Mouse (Mus musculus) MEL-GATA-1-ER (cell line): ENCODE data around the gene Lrrfip1.

Experiments used
- DNase-seq: peaks from one replicate; pipeline ENCODE4 v3.0.0-alpha.2; 2012; ENCODE audit warnings: low read depth; ENCODE audit errors: extremely low read depth

The Lrrfip1 gene

DNA sequence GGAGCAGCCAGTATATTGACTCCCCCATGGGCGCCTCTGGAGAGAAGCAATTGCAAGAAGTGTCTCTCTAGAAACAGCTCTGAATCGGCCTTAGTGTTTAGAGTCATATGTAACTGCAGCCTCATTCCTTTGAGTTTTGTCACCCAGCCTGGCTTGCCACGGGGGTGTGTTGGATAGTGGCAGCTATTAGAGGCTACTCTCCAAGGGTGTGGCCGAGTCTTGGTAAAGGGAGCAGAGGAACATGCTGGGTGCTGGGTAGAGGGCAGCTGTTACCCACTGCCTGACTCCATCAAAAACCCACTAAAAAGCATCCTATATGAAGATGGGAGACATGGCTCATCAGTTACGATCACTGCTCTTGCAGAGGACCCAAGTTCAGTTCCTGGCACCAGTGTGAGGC is 24.7 kb downstream of the Lrrfip1 start:
- DNase-seq, result no peak

- DNase-seq, result no peak
Observed at GRCm38 (mm10) chr1:91023960-91024359, 25.4 kb downstream of the Lrrfip1 start.

GRCm38 (mm10) chr1:91024464-91024863 is 25.9 kb downstream of the Lrrfip1 start:
- DNase-seq, result no peak

DNA sequence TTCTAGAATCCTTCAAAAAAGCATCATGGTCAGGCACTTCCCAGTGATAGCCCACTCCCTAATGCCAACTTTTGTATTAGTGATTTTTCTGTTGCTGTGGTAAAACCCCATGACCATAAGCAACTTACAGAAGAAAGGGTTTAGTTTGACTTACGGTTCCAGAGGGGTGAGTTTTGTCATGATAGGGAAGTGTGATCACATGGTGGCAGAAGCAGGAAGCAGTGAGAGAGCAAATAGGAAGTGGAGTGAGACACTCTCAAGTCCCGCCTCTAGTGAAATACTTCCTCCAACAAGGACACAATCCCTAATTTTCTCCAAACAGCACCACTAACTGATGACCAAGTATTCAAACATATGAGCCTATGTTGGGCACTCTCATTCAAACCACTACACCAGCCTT is 28.4 kb downstream of the Lrrfip1 start:
- DNase-seq, result no peak

DNA sequence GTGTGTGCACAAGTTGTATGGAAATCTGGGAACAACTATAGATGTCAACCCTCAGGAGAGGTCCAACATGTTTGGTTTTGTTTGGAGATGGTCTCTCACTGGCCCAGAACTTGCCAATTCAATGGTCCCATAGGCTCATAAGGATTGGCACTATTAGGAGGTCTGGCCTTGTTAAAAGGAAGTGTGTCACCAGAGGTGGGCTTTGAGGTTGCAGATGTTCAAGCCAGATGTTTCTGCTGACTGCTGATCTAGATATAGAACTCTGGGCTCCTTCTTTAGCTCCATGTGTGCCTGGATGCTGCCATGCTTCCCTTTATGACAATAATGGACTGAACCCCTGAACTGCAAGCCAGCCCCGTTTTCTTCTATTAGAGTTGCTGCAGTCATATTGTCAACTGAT is 31.8 kb downstream of the Lrrfip1 start:
- no peak for DNase-seq

DNA sequence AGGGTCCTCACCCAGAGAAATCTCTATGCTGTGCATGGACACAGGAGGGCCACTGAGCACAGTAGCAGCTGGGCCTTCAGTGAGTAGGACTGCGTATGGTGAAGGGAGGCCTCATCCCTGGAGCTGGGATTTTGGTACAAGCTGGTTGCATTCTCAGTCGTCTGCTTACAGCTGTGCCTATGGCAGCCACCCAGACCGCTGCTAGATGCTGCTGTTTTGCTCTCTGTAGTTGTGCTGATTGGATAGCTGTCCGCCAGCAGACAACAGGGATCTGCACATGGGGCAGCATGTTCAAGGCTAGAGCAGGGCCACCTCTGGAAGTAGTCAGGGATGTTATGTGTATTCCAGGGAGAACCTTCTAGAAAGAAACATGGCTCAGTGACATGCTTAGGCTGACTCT is 33.0 kb downstream of the Lrrfip1 start:
- no peak for DNase-seq

GRCm38 (mm10) chr1:91032393-91032971 is 33.9 kb downstream of the Lrrfip1 start:
- DNase-seq, result no peak

DNA sequence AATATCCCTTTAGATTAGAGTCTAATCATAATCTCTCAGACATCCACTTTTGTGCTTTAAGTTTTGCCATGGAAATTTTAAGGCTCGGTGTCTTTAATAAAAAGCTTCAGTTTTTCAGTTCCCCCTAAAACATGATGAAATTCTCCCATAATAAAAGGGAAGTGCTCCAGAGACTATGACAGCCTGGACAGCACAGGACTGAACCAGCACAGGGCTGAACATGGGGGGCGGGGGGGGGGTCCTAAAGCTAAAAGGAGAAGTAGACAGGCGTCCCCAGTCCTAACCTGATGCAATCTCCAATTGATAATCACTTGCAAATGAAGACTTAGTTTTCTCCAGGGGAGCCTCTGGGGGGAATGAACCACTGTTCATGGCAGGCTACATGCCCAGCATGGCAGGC is 36.0 kb downstream of the Lrrfip1 start:
- DNase-seq, result peak; percentile 62

DNA sequence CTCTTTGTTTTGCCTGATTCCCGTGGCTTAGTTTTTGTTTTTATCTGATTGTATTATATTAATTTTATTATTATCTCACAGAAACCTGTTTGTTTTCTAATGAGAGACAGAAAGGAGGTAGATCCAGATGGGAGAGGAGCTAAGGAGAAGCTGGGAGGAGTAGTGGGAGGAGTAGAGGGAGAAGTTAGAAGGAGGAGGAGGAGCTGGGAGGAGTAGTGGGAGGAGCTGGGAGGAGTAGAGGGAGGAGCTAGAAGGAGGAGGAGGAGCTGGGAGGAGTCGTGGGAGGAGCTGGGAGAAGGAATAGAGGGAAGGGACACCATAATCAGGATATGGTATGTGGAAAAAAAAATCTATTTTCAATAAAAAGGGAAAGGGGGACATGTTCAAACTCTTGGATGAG is 36.7 kb downstream of the Lrrfip1 start:
- no peak for DNase-seq

- DNase-seq, result no peak
Observed at GRCm38 (mm10) chr1:91037213-91037612, 38.7 kb downstream of the Lrrfip1 start.

GRCm38 (mm10) chr1:91038010-91038409 is 39.5 kb downstream of the Lrrfip1 start:
- no peak for DNase-seq

GRCm38 (mm10) chr1:91038531-91038930 is 40.0 kb downstream of the Lrrfip1 start:
- DNase-seq, result no peak

GRCm38 (mm10) chr1:91041605-91042004 is 43.1 kb downstream of the Lrrfip1 start:
- DNase-seq, result no peak

DNA sequence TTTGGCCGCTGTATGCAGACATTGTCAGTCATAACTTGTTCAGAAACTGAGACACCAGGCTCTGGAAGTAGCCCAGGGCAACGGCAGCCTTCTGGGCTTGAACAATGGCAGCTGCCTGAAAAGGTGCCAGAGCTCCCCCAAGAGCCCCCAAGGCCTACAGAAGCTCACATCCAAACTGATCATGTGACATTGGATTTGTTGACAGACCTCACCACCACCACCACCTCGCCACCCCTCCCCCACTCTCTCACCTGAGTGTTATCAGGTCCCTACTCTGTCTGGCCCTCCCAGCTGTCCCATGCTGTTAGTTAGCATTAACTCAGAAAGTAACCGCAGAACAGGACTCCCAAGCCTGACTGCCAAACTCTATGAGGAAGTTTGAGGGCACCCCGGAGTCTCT is 44.7 kb downstream of the Lrrfip1 start:
- peak; percentile 51 for DNase-seq

DNA sequence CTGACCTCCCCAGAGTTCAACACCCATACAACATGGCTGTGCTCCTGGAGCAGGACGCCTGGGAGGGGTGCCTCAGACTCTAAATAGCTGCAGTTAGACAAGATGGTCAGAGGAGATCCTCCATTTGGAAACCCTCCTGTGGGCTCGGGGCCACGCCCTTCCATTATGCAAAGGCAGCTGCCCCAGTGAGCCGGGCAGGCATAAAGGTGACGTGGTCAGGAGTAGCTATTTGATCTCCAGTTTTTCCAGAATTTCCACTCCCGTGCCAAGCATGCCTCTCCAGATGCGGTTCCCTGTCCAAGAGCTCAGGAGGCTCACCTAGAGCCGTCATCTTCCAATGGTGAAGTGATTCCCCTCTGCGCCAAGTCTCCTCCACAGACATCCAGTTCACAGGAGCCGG is 45.6 kb downstream of the Lrrfip1 start:
- no peak for DNase-seq

GRCm38 (mm10) chr1:91044648-91045047 is 46.1 kb downstream of the Lrrfip1 start:
- no peak for DNase-seq

GRCm38 (mm10) chr1:91046237-91046636 is 47.7 kb downstream of the Lrrfip1 start:
- no peak for DNase-seq

DNA sequence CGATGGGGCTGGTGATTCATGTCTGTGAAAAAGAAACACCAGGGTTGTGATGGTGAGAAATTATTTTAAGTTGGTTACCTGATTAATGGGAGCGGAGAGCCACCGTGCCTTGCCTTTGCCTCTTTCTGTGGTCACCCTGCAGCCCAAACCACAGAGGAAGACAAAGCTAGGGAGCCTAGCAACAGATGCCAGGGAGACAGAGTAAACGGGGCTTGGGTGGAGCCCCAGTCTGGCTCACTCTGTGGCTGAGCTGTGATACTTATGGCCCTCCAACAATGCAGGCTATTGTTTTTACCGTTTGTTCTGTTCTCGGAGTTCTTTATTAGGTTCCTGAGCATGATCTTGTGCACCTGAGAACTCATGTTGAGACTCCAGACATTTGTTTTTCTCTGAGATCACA is 50.8 kb downstream of the Lrrfip1 start:
- no peak for DNase-seq

DNA sequence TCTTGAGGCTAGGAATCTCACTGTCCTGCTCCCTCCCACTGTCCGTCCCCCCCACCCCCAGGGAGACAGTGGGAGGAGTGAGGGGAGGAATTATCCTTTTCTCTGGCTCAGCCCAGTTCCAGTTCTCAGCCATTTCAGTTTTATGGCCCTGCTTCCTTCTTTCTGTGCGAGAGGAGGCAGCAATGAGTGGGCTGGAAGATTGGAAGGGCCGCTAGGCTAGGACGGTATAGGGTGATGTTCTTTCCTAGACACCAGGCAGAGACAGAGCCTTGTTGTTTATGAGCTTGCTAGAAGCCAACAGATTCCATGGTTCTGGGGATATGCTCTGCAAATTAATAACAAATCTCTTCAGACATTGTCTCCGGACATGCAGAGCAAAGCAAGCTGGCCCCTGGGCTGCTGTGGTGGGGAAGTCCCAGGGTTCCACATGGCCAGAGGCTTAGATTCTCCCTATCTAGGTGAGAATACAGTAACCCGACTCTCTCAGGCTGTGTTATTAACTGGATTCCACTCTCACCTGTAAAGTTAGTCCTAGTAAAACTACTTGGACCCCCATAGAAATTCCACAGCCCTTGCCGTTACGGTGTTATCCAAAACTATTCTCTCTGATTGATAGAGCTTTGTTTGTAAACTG is 53.0 kb downstream of the Lrrfip1 start:
- DNase-seq, result no peak

GRCm38 (mm10) chr1:91052747-91053181 is 54.2 kb downstream of the Lrrfip1 start:
- DNase-seq, result peak; percentile 86

GRCm38 (mm10) chr1:91053218-91054073 is 54.9 kb downstream of the Lrrfip1 start:
- DNase-seq, result peak; percentile 56

GRCm38 (mm10) chr1:91054074-91054471 is 55.5 kb downstream of the Lrrfip1 start:
- no peak for DNase-seq
